Mouse (Mus musculus): Measurements from ENCODE around the gene Irgq.

Gene Irgq

DNA sequence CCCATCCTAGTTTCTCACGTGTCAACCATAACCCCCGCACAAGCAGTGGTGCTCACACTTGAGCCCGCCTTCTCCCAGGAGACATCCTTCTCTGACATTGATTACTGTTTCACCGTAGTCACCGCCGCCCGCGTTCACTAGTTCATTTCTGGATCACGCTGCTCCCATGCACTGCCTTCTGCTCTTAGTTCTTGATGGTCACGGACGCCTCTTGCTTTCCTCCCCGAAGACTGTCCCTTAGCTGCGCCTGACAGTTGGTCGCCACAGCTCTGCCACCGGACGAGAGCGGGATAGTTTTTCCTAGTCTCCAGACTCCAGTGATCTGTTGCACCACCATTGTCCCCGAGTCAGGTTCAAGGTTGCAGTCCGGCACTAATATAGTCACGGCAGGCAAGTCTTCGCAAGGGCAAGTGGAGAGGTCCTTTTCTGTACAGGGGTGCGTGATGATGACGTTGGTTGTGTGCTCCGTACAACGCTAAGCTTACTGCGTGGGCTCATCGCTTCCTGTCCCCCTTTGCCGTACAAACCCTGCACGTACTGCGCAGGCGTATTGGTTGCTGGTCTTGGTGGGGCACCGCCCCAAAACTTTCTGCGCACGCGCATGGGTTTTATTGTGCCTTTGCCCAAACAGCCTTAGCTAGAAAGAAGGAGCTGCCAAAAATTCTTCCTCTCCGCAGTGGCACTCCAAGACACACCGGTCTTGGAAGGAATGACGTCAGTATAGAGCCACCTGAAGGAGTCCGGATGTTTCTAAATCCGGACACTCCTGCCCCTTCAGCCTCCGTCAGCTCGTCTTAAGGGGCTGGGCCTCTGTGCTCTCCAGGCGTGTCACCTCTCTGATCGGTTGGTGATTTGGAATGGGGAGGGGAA, at the start of gene Irgq:
TSS of gene Irgq (plus strand) at position 628 of the 870 bp plus-strand sequence.
- DNase-seq (ENCODE audit: low read depth, low spot score) = peak; percentile 100

DNA sequence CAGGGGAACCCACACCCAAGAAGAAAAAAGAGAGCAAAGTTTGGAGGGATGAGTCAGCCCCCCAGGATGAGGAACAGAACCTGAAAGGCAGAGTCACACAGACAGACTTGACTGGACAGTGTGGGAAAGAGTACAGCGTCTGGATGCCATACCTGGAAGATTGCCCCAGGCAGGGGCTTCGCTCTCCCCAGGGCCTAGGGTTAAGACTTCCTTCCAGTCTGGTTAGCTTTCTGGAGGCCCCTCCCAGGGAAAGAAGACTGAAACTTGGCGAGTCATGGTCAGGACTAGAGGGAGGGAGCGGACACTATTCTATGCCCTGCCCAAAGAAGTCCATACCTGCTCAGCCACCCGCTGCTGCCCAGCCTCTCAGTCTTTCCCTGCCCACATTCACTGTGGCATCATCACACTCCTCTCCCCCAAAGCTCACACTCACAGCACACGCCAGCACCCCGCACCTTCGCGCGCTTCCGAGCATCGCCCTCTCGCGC, 49.5 kb upstream of the Irgq start:
- DNase-seq (ENCODE audit: low read depth, low spot score) = no peak

DNA sequence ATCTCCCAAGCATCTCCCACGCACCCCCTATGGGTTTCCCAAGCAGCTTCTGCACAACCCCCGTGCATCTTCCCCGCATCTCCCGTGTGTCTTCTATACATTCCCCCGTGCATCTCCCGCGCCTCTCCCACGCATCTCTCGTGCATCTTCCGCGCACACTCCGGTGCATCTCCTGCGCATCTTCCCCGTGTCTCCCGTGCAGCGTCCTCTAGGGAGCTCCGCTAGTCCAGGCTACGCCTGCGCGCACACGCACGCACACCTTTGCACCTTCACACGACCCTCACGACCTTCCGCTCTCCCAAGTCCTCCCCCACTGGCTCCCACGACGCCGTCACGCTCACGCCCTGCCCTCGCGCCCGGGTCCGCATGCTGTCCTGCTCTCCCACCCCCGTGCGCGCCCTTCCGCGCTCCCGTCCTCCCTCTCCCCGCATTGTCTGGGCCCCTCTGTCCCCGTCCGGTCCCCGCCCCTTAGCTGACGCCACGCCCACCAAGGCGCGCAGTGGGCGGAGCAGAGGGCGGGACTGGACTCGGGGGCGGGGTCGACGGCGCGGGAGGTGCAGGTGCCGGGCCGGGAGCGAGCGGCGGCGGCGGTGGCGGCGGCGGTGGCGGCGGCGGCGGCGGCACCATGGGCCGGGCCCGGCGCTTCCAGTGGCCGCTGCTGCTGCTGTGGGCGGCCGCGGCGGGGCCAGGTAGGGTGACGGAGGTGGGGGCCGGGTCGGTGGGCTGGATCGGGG, 48.8 kb upstream of the Irgq start, which contains the start of gene Cadm4:
TSS of gene Cadm4 (plus strand) at position 550 of the 734 bp plus-strand sequence.
- peak; percentile 95 for DNase-seq (ENCODE audit: low read depth, low spot score)

DNA sequence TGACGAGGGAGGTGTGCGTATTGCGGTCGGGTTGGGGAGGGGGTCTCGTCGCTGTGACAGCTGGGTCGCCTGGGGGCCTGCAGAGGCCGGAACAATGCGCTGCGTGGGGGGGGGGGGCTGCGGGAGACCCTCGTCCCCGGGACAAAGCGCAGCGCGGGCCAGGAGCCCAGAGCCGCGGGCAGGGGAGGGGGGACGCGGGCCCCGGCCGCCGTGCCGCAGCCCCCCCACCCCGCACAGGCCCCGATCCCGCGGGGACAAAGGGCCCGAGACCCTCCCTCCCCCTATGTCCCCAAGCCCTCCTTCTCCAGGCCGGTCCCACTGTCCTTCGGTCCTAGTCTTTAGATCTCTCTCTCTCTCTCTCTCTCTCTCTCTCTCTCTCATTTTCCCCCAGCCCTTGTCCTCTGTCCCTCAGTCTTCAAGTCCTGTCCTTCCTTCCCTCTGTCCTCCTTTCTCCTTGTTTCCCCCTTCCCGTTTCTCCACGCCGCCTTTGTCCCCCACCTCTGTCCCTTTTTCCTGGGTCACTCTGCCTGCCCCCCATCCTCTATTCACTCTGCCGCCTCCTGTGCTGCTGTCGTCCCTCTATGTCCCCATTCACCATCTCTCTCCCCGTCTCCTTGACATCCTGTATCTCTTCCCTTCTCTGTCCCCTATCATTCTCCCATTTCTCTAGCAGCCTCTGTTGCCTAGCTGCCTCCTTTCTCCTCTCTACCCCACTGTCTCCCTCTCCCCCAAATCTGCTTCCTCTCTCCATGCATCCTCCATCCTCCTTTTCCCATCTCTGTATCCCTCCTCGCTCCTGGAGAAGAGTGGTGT, 48.1 kb upstream of the Irgq start:
- peak; percentile 44 for DNase-seq (ENCODE audit: low read depth, low spot score)

DNA sequence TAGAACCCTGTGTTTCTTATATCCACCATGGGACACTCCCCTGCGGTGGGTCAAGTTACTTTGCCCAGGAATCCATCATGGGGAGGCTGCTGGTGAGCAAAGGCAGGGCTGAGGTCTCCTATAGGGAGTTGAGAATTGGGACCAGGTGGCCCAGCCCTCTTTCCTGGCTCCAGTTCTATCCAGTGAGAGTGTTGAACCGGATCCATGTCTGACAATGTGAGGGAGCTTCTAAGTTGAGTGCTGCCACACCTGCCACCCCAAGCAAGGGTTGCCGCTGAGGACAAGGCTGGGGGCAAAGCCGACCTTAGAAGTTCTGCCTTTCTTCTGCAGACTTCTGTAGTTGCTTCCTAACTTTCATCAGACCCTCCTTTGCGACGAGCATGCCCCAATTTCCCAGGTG, 47.2 kb upstream of the Irgq start:
- peak; percentile 51 for DNase-seq (ENCODE audit: low read depth, low spot score)

DNA sequence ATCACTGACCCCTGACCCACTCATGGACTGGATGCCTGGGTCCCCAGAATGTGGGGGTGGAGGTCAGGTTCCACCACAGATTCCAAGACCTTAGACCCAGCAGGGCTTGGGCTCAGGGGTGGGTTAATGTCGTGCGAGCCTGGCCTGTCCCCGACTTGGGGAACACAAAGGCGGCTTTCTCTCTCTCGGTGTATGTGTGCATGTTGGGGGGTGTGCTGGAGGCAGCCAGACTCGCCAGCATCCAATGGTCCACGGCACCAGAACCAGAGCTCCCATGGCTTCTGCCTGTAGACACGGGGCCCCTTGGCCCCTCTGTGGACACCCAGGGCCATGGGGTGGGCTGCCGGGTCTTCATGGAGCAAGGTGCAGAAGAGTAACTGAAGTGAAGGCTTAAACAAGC, 45.0 kb upstream of the Irgq start:
- peak; percentile 64 for DNase-seq (ENCODE audit: low read depth, low spot score)

DNA sequence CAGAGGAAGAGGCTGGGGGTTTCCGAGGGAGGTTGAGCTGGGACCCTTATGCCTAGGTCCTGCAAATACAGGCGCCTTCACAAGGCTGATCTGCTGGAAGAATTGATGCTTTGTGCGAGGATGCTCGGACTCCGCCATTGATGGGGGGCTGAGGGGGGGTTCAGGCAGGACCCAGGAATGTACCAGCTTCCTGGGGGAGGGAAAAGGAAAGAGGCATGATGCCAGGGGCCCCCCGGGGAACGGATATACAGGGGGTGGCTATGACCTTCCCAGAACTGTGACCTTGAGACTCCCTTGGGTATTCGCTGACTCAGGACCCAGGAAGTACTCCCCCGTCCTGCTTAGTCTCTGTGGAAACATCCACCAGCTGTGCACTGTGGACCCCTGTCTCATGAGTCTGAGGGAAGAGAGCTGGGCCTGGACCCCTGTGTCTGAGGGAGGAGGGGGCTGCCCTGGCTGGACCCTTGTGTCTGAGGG, 43.8 kb upstream of the Irgq start:
- peak; percentile 68 for DNase-seq (ENCODE audit: low read depth, low spot score)

DNA sequence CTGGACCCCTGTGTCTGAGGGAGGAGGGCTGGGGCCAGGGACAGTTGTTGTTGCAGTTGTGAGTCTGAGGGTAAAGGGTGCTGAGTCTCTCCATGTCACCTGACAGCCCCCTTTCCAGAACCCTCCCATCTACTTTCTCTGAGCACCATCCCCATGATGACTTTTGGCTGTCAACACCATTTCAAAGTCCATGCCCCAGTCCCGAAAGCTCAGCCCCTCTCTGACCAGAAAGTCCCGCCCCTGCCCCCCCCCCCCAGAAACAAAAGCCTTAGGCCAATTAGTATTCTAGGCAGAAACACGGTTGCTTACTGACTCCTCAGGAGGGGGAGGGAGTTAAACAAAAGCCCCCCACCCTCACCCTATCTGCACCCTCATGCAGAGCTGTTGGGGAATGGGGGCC, 43.1 kb upstream of the Irgq start:
- no peak for DNase-seq (ENCODE audit: low read depth, low spot score)

DNA sequence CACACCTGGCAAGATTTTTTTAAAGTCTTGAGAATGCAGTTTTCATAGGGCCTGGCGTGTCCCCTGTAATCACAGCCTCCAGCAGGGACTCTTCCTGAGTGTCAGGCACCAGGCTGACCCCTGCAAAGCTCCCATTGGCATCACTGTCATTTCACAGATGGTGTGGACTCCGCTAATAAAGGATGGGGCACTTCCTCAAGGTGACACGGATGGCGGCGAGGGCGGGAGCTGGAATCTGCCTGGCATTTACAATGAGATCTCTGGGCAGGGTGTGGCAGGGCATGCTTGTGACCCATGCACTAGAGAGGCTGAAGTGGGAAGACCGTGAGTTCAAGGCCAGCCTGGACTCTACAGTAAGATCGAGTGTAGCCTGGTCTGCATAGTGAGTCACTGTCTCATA, 42.2 kb upstream of the Irgq start:
- DNase-seq (ENCODE audit: low read depth, low spot score) = peak; percentile 66

DNA sequence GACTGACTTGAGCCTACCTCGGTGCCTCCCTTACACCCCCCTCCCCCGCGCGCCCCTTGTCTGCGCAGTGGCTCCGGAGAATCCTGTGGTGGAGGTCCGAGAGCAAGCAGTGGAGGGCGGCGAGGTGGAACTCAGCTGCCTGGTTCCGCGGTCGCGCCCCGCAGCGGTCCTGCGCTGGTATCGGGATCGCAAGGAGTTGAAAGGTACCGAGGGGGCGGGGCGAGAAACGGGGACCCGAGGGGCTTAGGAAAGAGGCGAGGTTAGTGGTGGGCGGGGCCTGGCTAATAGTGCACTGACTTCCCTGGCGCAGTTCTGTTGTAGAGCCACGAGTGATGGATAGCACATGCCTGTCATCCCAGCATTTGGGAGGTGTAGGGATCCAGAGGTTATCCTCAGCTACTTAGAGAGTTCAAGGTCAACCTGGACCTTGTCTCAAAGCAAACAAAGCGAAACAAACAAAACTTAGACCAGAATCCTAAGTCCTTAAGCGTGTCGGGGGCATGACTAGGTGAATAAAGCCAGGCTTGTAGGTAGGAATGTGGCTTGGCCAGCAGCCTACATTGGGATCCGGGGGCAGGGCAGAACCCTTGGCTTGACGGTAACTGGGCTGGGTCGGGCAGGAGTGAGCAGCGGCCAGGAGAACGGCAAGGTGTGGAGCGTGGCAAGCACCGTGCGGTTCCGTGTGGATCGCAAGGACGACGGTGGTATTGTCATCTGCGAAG, 30.5 kb upstream of the Irgq start:
- no peak for DNase-seq (ENCODE audit: low read depth, low spot score)

DNA sequence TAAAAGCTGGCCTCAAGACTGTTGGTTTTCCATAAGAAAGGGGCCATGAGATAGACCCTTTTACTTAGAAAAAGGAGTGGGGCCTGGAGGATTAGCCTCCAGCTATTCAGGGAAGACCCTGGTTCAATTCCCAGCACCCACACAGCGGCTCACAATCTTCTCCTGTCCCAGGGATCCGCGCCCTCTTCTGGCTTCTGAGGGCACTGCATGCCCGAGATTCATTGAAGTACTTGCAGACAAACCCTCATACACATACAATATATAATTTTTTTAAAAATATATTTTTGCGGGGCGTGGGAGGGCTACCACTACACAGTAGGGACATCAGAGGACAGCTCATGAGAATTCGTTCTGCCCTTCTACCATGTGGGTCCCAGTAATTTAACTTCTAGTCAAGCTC, 29.6 kb upstream of the Irgq start:
- peak; percentile 61 for DNase-seq (ENCODE audit: low read depth, low spot score)

DNA sequence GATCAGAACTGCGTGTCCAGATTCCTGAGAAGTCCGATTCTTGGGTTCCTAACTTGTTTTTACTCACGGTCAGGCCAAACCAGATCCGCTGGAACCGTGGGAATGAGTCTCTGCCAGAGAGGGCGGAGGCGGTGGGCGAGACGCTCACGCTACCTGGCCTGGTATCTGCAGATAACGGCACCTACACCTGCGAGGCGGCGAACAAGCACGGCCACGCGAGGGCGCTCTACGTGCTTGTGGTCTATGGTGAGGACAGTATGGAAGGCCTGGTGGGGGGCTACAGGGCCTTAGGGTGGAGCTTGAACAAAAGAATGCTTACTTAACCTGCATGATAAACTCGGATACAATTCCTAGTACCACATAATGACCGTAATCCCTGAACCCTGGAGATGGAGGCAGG, 29.0 kb upstream of the Irgq start:
- DNase-seq (ENCODE audit: low read depth, low spot score) = peak; percentile 36

DNA sequence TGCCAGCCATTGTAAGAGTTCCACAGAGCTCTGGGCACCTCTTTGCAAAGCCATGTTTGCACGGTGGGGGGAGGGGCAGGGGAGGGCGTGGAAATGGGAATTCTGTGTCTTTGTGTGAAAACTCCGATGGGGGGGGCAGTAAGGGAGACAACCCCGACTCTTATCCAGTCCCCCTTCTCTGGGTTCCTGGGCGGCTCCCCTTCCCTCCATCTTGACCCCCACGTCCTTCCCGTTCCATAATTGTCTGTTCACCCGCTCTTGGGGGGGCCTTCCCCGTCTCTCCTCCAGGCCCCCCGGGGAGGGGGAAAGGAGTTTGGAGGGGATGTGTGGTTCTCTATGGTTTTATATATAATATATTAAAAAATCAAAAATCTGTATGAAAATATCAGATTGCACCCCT, 26.5 kb upstream of the Irgq start:
- DNase-seq (ENCODE audit: low read depth, low spot score) = no peak

DNA sequence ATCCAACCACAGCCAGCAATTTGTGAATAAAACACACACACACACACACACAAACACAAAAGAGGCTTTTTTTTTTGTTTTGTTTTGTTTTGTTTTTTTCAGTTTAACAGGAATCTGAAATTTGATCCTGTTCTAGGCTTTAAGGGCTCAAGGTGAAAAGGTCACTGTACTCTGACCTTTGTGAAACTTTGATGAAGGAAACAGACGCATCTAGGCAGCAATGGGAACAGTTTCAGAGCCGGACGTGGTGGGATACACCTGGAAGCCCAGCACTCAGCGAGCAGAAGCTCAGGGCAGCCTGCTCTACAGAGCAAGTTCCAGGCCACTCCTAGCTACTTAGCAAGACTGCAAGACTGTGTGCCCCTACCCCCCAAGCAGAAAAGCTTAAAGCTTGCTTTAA, 25.6 kb upstream of the Irgq start:
- no peak for DNase-seq (ENCODE audit: low read depth, low spot score)

DNA sequence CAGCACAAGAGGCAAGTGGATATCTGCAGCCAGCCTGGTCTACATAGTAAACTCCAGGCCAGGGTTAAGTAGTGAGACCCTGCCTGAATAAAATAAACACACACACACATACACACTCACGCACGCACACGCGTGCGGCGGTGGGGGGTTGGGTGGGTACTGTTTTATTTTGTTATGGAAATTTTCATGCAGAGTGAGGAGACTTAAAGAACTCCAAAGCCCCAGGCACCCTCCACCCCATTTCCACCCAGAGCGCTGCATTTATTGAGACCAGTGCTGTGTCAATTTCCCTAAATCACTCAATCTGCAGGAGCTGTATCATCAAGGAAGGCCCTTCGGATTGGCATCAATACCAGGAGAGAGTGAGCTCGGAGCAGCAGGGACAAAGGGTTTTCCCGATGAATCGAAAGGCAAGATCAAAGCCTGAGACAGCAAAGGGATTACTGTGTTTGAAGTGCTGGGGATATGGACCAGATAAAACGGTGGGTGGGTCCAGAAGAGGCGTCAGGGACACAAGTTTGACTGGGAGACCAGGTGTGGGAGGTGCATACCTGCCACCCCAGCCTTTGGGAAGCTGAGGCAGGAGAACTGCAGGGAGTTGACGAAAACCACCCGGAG, 24.9 kb upstream of the Irgq start:
- no peak for DNase-seq (ENCODE audit: low read depth, low spot score)

DNA sequence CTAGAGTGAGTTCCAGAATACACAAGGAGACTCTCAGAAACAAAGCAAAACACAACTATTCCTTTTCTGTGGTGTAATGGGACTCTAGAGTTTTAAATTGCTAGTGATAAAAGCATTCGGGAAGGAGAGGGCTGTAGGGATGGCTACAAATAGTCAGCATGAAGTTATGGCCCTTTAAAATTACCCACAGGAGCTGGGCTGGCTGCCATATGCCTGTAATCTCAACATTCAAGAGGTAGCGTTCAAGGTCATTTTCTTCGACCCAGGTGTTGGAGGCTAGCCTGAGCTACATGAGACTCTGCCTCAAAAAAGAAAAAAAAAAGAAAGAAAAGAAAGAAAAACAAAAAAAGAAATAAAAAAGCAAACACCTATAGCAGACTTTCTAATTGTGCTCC, 24.4 kb upstream of the Irgq start:
- no peak for DNase-seq (ENCODE audit: low read depth, low spot score)

DNA sequence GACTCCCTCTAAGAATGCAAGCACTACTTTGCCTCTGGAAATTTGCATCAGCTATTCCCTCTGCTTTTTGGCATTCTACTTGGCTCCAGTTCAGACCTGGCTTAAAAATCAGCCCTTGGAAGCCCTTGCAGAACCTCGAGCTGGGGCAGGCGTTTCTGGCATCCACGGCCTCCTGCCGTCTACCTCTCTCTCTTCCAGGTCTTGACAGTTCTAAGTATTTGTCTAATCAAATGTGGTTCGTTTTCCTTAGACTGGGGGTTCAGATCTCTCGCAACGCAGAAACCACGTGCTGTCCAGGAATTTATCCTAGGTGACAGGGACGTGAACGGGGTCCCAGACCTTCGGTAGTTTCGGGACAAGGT, 24.0 kb upstream of the Irgq start:
- peak; percentile 91 for DNase-seq (ENCODE audit: low read depth, low spot score)

DNA sequence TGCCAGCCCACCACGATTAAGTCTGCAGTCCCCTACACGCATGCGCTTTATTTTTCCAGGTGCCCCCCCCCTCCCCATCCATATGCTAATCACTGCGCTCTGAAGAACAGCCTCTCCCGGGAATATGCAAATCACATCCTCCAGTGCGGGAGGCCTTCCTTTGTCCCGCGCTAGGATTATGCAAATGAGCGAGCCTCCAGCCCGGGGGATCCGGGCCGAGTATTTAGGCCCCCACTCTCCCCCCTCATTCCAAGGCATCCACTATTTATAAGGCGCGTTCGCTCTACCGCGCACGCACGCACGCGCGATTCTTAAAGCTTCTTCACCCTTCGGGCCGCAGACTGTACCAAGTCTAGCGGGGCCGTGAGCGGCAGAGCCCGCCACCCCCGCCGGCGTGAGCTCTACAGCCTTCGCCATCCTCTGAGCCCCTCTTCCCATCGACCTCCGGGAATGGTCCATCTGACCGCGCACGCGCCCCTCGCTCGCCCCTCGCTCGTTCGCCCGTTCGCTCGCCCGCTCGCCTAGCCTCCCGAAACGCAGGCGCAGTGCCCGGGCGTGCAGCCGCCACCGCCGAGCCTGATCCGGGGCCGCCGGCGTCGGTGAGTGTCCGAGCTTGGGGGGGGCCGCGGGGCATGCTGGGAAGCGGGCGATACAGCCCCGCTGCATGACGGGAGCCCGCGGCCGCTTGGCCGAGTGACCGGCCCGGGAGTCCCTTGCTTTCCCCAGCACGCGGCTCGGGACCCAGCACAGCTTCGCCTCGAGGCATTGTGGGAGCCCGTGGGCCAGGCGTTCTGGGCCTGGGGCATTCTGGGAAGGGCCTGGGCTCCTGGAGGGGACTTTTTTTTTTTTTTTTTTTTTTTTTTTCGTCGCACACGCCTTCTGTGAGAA, 23.4 kb upstream of the Irgq start, which contains the start of gene Zfp428:
TSS of gene Zfp428 (plus strand) at position 169 of the 888 bp plus-strand sequence.
- peak; percentile 95 for DNase-seq (ENCODE audit: low read depth, low spot score)

DNA sequence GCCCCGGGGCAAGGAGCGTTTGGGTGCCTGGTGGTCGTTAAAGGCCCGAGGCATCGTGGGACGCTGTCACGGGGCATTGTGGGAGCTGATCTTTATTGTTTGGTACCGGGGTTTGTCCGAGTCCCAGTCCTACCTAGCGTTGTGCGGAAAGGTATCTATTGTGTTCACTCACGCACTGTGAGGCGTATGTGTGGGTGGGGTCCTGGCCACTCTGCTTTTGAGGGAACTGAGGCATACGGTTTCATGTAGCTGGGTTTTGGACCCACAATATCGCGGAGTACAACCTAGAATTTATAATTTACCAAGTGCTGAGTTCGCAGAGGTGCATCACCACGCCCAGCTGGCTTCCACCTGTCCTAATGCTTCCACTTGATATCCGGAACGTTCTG, 22.8 kb upstream of the Irgq start:
- peak; percentile 40 for DNase-seq (ENCODE audit: low read depth, low spot score)

DNA sequence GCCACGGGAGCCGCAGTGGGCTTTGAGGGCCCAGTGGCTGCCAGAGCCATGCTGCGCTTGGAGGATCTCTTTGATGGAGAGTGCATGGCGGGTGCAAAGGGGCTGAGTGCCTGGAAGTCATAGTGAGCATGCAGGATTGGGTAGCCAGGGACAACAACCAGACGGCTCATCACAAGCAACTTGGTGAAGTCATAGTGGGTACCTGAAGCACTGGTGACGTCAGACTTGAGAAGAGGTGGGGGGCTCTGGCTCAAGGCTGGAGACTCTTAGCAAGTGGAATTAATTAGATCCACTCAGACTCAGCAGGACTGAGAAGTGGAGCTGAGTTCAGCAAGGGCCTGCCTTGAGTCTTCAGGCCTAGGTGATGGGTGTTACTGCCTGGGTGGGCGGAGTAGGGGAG, 18.1 kb upstream of the Irgq start, which contains the start of gene AC161166.1:
TSS of gene AC161166.1 (minus strand) at position 101 of the 400 bp plus-strand sequence.
- no peak for DNase-seq (ENCODE audit: low read depth, low spot score)

Measured in brain, adult 2 months (tissue).